Mouse (Mus musculus) adrenal gland, adult (tissue): ENCODE measurements around the gene Slc41a1.
"Not testable (repeated sequence)": the region's sequence is repeated elsewhere in the genome, so short reads cannot be mapped to it uniquely, and the experiment has no call there.

Experiments used
- DNase-seq, 2 experiments: peaks; one replicate each; pipeline ENCODE4 v3.0.0; 2022 to 2023; ENCODE audit warnings: low spot score in 1 of 2; ENCODE audit not compliant: inconsistent age in 2 of 2

Gene Slc41a1

GRCm38 (mm10) chr1:131827207-131827786 is at the start of gene Slc41a1:
Slc41a1 (plus strand) TSS chr1:131827493.
- DNase-seq = no peak

- DNase-seq = no peak
Measured at GRCm38 (mm10) chr1:131794591-131794990, 32.7 kb upstream of the Slc41a1 start.

GRCm38 (mm10) chr1:131795171-131795570 is 32.1 kb upstream of the Slc41a1 start:
- no peak for DNase-seq

- DNase-seq = peak; percentile 67 to 90
Measured at GRCm38 (mm10) chr1:131797202-131797909, 29.9 kb upstream of the Slc41a1 start, which contains the start of gene Pm20d1. Pm20d1 (plus strand) TSS chr1:131797381.

GRCm38 (mm10) chr1:131800001-131800400 is 27.3 kb upstream of the Slc41a1 start:
- no peak for DNase-seq

GRCm38 (mm10) chr1:131801071-131801470 is 26.2 kb upstream of the Slc41a1 start:
- no peak for DNase-seq

GRCm38 (mm10) chr1:131802652-131803051 is 24.6 kb upstream of the Slc41a1 start:
- DNase-seq = no peak

GRCm38 (mm10) chr1:131804166-131804565 is 23.1 kb upstream of the Slc41a1 start:
- DNase-seq = no peak

GRCm38 (mm10) chr1:131808986-131809385 is 18.3 kb upstream of the Slc41a1 start:
- no peak for DNase-seq

- no peak for DNase-seq
Measured at GRCm38 (mm10) chr1:131809651-131810050, 17.6 kb upstream of the Slc41a1 start.

- DNase-seq = no peak
Measured at GRCm38 (mm10) chr1:131811393-131811792, 15.9 kb upstream of the Slc41a1 start.

- no peak for DNase-seq
Measured at GRCm38 (mm10) chr1:131812006-131812405, 15.3 kb upstream of the Slc41a1 start.

GRCm38 (mm10) chr1:131812631-131813295 is 14.5 kb upstream of the Slc41a1 start:
- DNase-seq = no peak

GRCm38 (mm10) chr1:131813731-131814130 is 13.6 kb upstream of the Slc41a1 start:
- DNase-seq = no peak

- no peak for DNase-seq
Measured at GRCm38 (mm10) chr1:131814191-131814590, 13.1 kb upstream of the Slc41a1 start.

- DNase-seq = no peak
Measured at GRCm38 (mm10) chr1:131816886-131817285, 10.4 kb upstream of the Slc41a1 start.

- DNase-seq = not testable (repeated sequence)
Measured at GRCm38 (mm10) chr1:131820353-131820752, 6.9 kb upstream of the Slc41a1 start.

GRCm38 (mm10) chr1:131820887-131821328 is 6.4 kb upstream of the Slc41a1 start:
- DNase-seq = no peak

GRCm38 (mm10) chr1:131822292-131822691 is 5.0 kb upstream of the Slc41a1 start:
- no peak for DNase-seq

GRCm38 (mm10) chr1:131822856-131823492 is 4.3 kb upstream of the Slc41a1 start:
- no peak for DNase-seq

GRCm38 (mm10) chr1:131823563-131823962 is 3.7 kb upstream of the Slc41a1 start:
- DNase-seq = peak in 1 of 2 experiments; percentile 69
